Mouse (Mus musculus): ENCODE data around the gene Metap1d. TPM values are rescaled to one million over a fixed set of nuclear protein-coding genes. Genes with fewer than 3 reads are reported as not detected.

The Metap1d gene
- total RNA-seq, 2 experiments from 2014 or later: 18.1 to 96.1 TPM

DNA sequence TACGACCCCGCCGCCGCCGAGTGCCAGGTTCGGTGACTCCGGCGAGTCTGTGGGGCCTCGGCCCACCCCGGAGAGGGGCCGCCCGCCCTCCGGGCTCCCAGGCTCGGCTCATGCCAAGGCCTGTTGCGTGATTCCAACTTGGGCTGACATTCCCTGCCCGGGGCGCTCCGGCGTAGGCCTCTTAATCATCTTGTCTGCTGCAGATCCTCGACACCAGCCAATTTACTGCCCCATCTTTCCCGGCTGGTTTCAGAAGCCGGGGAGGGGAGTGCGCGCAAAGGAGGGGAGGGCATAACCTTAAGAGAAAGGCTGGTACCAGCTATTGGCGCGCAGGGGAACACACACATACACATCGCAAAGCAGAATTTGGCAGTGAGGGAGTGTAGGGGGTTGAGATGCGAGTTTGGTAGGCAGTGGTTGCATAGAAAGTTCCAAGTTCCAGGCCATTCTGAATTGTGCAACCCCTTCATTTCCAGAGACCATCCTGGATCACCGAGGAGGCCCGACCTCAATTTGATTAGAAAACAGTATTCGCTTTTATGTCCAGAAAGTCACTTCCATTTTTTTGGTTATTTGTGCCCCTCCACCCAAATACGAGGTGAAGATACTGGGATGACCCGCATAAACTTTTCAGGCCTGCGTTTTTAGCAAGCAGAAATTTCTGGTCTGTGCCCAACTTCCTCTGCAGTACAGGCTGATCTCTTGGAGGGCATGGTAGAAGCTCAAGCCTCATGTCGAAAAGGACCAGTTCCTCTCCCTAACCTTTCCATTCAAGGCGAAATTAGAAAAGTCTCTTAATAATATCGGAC, 88.5 kb downstream of the Metap1d start:
- no peak for ATAC-seq (replicated peaks; ENCODE audit: low FRiP score, low TSS enrichment, poor library complexity, severe bottlenecking)

DNA sequence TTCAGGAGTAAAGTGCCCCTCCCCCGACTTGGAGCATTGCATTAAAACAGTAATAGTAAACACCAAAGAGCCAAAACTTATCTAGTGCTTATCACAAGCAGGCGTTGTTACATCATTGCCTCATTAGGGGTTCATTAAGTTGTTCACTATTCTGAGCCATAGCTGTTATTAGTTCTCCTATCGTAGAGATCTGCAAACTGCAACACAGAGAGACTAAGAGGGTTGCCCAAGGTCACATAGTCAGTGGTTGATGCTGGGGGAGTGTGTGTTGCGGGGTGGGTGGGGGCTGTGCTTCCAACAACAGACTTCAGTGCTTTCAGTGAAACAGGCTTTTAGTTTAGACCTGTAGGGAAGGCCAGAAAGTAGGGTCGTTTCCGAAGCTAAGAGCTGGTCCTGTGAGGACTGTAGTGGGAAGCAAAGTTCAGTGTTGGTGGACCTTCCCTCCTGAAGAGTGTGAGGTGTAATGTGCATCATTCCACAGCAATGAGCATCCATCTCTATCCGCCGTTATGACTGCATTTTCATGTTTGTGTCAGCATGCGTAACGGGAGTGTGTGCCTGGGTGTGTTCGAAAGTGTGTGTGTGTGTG, 89.2 kb downstream of the Metap1d start:
- ATAC-seq (replicated peaks; ENCODE audit: low FRiP score, low TSS enrichment, poor library complexity, severe bottlenecking): no peak

DNA sequence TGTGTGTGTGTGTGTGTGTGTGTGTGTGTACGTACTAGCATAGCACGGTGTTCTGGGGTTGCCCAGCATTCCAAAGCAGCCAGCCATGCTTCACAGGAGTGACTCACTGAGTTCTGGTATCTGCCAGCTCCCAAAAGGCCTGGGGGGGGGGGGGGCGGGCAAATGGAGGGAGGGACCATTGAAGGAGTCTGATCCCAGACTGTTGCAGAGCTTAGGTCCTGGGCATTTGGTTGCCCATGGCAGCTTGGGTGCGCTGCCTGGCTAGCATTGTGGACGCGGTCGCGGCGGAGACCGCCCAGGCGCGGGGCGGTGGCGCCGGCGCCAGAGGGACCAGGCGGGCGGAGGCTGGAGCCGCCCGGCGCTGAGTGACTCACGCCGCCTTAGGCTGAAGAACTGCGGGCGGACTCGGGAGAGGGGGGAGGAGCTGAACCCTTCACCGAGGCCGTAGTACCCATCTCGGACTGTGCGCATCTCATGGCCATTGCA, 89.8 kb downstream of the Metap1d start:
- 0 out of 2 replicates have a peak, but pooled peaks have one; percentile 19 for ATAC-seq (replicated peaks; ENCODE audit: low FRiP score, low TSS enrichment, poor library complexity, severe bottlenecking)

DNA sequence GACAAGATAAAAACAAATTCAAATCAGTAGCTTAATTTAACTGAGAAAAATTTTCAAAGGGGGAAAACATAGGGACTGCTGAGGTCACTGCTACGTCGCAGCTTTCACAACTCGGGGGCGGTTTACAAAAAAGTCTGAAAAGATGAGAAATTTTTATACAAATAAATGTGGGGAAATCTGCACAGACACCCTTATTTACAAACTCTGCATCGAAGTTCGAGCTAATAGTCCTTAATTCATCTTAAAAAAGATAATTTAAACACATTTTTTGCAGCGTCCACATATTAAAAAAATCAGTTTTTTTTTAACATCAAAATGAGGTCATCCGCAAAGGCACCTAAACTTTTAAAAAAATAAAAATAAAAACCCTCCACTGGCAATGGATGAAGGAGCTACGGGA, 90.5 kb downstream of the Metap1d start:
- ATAC-seq (replicated peaks; ENCODE audit: low FRiP score, low TSS enrichment, poor library complexity, severe bottlenecking): no peak

DNA sequence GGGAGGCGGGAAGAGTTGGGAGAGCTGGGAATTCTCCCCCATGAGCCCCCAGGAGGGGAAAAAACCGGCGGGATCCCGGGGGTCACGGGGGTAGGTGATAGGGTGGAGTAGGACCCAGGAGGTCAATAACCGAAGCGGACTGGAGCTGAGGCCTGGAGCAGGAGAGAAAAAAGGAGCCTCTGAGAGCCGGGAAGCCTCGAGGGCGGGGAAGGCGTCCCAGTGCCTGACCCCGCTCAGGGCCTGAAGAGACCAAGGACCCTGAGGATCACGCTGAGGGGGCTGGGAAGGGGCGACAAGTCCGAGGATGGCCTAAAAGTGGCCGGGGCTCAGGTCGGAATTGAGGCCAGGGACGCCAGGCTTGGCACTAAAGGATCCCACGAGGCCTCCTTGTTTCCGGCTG, 90.9 kb downstream of the Metap1d start:
- ATAC-seq (replicated peaks; ENCODE audit: low FRiP score, low TSS enrichment, poor library complexity, severe bottlenecking): no peak

DNA sequence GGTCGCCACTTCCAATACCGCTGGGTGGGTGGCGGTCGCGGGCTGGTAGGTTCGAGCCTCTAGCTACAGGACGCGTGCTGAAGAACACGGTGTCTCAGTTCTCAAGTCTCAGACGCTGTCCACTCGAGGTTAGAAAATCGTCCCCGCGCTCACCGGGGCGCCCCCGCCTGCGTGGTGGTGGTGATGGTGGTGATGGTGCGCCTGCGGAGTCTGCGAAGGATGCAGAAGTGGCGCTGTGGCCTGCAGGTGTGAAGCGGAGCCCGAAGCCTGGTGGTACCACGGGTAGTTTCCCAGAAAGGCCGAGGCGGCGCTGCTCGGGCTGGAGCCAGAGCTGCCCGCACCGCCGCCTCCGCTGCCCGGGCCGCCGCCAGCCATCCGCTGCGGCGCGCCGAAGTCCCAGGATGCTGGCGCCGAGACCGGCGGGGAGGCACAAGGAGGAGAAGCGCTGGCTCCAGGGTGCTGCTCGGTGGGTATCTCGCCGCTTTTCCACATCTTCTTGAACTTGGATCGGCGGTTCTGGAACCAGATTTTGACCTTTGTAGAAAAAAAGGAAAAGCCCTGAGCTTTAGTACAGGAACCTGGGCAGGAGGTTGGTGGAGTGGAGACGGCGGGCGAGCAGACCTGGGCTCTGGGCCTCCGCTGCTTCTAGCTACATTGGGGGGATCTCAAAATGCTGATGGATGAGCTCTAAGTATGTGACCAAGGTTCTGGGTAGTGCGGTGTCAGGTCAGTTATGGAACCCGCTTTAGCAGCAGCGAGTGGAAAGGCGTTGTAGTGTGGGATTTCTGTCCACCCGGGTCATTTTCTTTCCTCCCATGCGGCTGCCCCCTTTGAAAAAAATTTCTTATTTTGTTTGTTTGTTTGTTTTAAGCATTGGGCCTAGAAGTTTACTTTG, 91.6 kb downstream of the Metap1d start:
- ATAC-seq (replicated peaks; ENCODE audit: low FRiP score, low TSS enrichment, poor library complexity, severe bottlenecking): no peak

DNA sequence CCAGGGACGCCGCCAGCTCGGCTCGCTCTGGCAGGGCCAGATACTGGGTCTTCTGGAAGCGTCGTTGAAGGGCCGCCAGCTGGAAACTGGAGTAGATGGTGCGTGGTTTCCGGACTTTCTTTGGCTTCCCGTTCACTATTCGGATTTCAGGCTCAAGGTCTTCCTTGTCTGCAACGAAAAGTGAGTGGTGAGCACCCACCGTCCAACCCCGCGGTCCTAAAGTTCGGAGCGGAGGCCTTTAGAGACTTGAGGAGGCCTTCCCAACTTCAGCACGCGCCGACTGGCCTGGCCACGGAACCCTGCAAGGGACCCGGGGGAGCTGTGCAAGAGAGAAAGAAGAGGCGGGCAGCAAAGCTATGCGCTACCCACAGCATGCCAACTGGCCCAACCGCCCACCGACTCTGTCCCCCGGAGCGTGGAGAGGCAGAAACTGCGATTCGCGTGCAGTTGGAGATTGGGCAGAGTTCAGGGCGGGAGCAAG, 92.4 kb downstream of the Metap1d start:
- no peak for ATAC-seq (replicated peaks; ENCODE audit: low FRiP score, low TSS enrichment, poor library complexity, severe bottlenecking)

DNA sequence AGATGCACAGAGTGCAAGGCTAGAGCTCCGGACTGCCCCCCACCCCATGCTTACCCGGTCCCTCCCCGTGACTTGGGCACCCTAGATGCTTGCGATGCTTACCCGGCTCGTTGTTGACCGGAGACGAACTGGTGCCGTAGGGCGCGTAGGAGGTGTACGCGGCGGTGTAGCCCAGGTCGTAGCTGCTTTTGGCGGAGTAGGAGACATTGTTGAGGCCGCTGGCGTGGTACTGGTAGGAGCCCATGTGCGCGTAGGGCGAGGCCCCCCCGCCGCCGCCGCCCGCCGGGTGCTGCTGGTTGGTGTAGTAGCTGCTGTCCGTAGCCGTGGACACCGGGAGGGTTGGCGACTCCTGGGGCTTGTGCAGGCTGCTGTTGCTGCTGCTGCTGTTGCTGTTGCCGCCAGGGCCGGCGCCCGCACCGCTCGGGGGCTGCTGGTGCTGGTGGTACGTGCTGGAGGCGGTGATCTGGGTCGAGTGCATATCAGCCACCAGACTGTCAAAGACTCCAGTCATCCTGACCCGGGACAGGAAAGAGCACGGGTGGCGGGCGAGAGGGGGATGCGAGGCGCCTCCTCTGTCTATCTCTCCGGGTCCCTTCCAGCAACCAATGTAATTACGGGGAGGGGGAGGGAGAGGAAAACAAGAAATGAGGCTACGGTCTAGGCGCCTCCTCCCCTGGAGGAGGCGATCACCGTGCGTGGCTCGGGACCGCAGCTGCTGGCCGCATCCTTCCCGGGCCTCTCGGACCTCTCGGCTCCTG, 93.0 kb downstream of the Metap1d start:
- ATAC-seq (replicated peaks; ENCODE audit: low FRiP score, low TSS enrichment, poor library complexity, severe bottlenecking): peak; percentile 31; the same call in 1 of the 2 replicates

DNA sequence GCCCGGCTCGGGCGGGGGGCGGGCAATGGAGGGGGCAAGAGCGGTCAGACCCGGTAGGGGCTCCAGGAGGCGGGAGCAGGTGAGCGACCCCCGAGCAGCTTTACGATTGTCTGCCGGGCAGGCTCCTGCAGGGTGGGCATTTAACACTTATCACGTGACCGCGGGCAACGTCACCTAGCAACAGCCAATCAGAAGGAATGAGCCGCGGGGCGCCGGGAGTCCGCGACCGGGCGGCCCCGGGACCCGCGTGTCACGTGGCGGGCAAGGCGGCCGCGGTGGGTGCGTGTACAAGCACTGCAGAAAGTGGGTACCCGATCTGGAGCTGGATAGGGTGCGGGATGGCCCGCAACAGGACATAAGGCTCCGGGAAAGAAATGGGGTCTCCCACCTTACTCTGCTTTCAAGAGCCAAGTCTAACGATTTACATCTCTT, 93.6 kb downstream of the Metap1d start, which contains the start of gene Dlx2:
Dlx2 (minus strand) TSS at position 115 of the 432 bp plus-strand sequence.
- no peak for ATAC-seq (replicated peaks; ENCODE audit: low FRiP score, low TSS enrichment, poor library complexity, severe bottlenecking)

DNA sequence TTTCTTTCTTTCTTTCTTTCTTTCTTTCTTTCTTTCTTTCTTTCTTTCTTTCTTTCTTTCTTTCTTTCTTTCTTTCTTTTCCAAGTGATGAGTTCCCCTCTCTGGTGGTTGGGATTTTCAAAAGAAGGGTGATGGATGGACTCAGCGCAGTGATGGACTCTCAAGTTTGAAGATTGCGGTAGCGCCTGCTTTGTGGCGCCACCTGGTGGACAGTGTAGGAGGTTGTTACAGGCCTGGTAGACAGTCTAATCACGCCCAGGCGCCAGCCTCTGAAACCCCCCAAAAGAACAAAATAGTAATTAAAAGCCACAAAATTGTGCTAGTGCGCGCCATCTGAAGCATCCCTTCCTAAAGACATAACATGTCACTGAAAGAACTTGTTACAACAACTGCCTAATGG, 94.8 kb downstream of the Metap1d start:
- ATAC-seq (replicated peaks; ENCODE audit: low FRiP score, low TSS enrichment, poor library complexity, severe bottlenecking): no peak

DNA sequence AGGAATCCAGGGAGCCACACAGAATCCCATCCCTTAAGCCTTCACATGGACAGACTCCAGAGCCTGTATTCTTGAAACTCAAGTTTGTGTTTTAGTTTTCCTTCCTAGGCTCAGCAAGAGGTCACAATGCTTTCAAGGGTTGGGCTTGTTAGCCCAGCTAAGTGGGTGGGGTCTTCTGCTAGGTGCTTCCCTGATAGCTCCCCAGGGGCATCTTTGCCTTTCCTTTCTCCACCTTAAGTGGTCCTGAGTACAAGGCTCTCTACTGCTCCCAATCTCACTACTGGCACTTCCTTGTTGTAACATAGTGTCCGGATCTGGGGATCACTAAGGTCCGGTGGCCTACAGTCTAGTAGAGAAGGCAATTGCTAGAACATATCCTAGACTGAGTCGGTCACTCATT, 97.3 kb downstream of the Metap1d start:
- ATAC-seq (replicated peaks; ENCODE audit: low FRiP score, low TSS enrichment, poor library complexity, severe bottlenecking): no peak

DNA sequence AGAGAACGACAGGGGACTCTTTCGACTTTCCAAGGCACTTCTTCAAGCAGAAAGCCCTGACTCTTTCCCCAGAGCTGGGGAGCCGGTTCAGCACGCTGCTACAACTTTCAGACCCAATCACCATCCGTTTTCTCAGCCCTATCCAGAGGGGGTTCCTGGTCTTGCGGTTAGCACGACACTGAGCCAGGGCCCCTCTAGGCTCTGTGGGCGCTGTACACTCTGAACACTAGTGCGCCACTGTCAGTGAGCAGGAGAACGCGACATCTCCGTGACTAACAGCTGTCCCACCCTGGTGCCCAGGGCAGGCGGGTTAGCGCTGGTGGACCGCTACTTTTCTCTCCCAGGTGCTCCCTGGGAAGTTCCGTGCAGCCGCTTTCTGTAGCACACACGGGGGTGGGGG, 98.6 kb downstream of the Metap1d start:
- ATAC-seq (replicated peaks; ENCODE audit: low FRiP score, low TSS enrichment, poor library complexity, severe bottlenecking): no peak

DNA sequence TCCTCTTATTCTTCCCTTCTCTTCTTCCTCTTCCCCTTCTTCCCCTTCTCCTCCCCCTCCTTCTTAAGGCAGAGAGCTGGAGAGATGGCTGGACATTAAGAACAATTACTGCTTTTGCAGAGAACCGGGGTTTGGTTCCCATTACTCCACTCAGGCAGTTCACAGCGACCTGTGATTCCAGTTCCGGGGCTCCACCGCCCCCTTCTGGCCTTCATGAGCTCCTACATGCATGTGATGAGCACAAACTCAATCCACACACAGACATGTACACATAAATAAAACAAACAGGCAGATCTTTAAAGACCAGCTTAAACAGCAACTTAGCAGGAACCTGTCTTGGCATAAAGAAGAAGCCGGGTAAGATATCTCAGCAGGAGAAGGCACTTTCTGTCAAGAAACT, 103.0 kb downstream of the Metap1d start:
- ATAC-seq (replicated peaks; ENCODE audit: low FRiP score, low TSS enrichment, poor library complexity, severe bottlenecking): no peak

DNA sequence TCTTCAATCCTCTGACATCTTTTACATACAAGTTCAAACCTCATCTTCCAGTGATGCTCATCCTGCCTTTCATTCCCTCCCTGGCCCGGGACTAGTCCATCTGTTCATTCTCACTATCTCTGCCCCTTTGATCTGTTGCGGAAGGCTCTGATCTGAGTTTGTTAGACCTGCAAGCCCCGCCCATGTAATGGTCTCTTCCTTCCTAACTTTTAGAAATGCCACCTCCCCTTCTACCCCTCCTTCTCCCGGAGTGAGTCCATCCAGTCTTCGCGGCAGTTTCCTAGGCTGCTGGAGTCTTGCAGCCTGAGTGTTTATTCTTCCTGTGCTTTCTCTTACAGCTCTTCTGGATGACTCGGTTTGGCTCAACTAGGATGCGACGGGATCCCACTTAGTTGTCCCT, 113.4 kb downstream of the Metap1d start:
- no peak for ATAC-seq (replicated peaks; ENCODE audit: low FRiP score, low TSS enrichment, poor library complexity, severe bottlenecking)

DNA sequence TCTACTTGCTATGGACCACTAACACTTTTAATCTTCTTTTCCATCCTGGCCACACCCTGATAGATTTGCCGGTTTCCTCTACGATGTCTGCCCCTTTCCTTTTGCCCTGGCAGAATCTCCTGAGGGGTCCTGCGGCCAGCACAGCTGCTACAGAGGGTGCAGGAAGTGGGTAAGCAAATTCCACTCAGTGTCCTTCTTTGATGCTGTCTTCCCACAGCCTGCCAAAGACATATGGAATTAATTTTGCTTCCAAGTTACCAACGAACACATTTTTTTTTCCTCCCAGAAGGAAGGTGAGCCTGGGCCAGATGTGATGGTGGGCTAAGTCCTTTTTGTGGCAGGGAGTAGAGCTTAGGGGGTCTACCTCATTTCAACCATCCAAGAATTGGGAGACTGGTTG, 120.7 kb downstream of the Metap1d start:
- no peak for ATAC-seq (replicated peaks; ENCODE audit: low FRiP score, low TSS enrichment, poor library complexity, severe bottlenecking)
